Mouse (Mus musculus) hindbrain, embryonic 14.5 days (tissue): Measurements from ENCODE around the gene Slc46a1. TPM values are rescaled to one million over a fixed set of nuclear protein-coding genes. Genes with fewer than 3 reads are reported as not detected.

ENCODE experiments used
- ATAC-seq: fragments of 200-750 bp; cut with Nextera tagmentation; 2 replicates; pipeline ENCODE4 v1.8.0; 2017; ENCODE audit warnings: moderate number of reproducible peaks, mild to moderate bottlenecking, moderate TSS enrichment, moderate library complexity; ENCODE audit not compliant: low FRiP score
- DNase-seq: peaks from one replicate; pipeline ENCODE4 v3.0.0-alpha.2; 2015; ENCODE audit warnings: low spot score
- H3K27ac ChIP-seq: fragments of 300-500 bp; sonication (generic); 2 replicates; pipeline ENCODE4 v1.5.1; 2014; ENCODE audit warnings: mild to moderate bottlenecking, moderate library complexity
- H3K27me3 ChIP-seq: fragments of 300-500 bp; sonication (generic); 2 replicates; pipeline ENCODE4 v1.6.1; 2014; ENCODE audit warnings: mild to moderate bottlenecking, low read length, mixed read lengths; ENCODE audit not compliant: control insufficient read depth, insufficient read depth
- H3K36me3 ChIP-seq: fragments of 300-500 bp; sonication (generic); replicated peaks from 2 replicates; pipeline ENCODE4 v1.6.1; 2014; ENCODE audit not compliant: control insufficient read depth, insufficient read depth
- H3K4me1 ChIP-seq: fragments of 300-500 bp; sonication (generic); replicated peaks from 2 replicates; pipeline ENCODE4 v1.6.1; 2014; ENCODE audit warnings: antibody characterized with exemption, low read length, mixed read lengths; ENCODE audit not compliant: control insufficient read depth, insufficient read depth
- H3K4me2 ChIP-seq: fragments of 300-500 bp; sonication (generic); replicated peaks from 2 replicates; pipeline ENCODE4 v1.6.1; 2014; ENCODE audit warnings: mild to moderate bottlenecking, moderate library complexity
- H3K4me3 ChIP-seq: fragments of 300-500 bp; sonication (generic); replicated peaks from 2 replicates; pipeline ENCODE4 v1.5.1; 2014; ENCODE audit warnings: mild to moderate bottlenecking, low read length
- H3K9ac ChIP-seq: fragments of 300-500 bp; sonication (generic); 2 replicates; pipeline ENCODE4 v1.6.1; 2014
- H3K9me3 ChIP-seq: fragments of 300-500 bp; sonication (generic); 2 replicates; pipeline ENCODE4 v1.6.1; 2016; ENCODE audit warnings: low read length; ENCODE audit not compliant: control insufficient read depth
- WGBS: fragments of 180-500 bp; shearing (Covaris S2); extraction: QIAGEN DNeasy Blood & Tissue Kit; methylation state at CpG from one replicate; pipeline ENCODE4 v1.1.7; 2014; 5-methylcytosine and 5-hydroxymethylcytosine counted together
- polyA plus RNA-seq: library from polyadenylated mRNA; unstranded; fragments of >200 nt; fragmentation: Nextera tagmentation; extraction: Ambion mirVana; gene quantifications from 2 replicates; pipeline ENCODE4 v1.2.1, GENCODE M21; 2014

Gene Slc46a1
- polyA plus RNA-seq, 1 experiment from 2014 or later = 25.2 TPM

DNA sequence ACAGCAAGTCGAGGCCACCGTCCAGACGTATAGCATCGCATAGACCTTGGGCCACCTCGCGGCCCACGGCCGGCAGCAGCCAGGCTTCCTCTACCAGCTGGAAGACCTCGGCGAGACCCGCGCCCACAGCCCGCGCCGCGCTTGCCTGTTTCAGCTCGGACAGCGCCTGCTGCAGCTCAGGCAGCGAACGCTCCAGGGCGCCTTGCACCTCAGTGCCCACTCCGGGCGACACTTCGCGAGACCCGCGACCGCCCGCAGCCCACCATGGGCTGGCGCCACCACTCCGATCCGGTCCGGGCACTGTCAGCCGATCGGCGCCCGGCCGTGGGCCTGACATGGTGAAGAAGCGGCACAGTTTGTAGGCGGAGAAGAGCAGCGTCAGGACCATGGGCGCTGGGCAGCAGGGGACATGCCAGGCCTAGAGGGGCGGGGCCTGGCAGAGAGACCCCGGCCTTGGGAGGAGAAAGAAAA is 31.6 kb downstream of the Slc46a1 start:
- Histone ChIP-seq H3K9me3 (no peaks in the 10 kb centered on the region), H3K27me3 (peaks cover 7% of the 10 kb centered on the region; the same call in 1 of the 2 replicates), H3K27ac (peak overlapping the region; percentile 94), H3K4me2 (peak overlapping the region; percentile 79), H3K9ac (peak overlapping the region; percentile 85), H3K4me1 (peaks cover 31% of the 10 kb centered on the region), H3K36me3 (no peaks in the 10 kb centered on the region), H3K4me3 (peak overlapping the region; percentile 79)
- WGBS = under 1% methylated on average over 44 of the region's 44 CpGs
- ATAC-seq (peak; percentile 83), DNase-seq (peak; percentile 62)

DNA sequence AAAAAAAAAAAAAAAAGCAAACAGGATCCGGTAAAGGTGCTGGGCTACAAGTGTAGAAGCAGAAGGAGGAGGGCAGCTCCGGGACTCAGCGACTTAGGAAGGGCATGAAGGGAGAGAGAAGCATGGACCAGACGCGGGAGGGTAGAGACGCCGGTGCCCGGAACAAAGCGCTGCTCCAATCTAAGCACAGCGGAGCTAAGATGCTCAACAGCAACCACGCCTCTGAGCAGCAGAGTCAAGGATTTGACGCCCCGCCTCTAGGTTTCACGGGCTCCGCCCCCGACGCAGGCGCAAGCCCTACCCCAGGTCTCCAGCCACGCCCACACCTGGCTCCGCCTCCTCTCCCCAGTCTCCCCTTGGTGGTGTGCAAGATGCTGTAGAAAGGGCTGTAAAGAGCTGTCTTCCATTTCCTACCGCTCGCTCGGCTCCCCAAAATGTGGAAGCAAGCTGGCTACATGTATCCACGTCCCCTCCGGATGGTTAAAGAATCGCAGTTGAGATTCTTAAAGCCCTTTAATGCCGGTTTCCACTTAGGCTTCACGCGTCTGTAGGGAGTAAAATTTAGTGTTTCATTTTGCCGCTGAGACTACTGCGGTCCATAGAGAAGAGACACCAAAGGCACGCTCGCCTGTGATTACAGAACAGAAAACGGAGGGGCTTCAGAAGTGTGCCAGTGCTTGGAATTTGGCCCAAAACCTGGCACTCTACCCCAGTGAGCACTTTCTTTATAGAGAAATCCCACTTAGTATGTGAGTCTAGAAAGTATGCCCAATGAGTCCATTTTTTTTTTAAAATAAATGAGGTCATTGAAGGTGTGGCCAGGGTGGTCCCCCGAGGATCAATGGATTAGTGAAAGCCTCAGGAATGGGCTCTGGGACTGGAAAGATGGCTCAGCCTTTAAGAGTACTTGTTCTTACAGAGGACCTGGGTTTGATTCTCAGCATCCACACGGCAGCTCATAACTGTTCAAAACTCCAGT is 32.3 kb downstream of the Slc46a1 start, which contains the start of gene Sarm1:
Sarm1 (minus strand) TSS at position 211 of the 979 bp plus-strand sequence.
- Histone ChIP-seq H3K4me3 (peak within 1 kb of the TSS; percentile 79), H3K9me3 (no peaks in the 10 kb centered on the region), H3K4me1 (peaks cover 31% of the 10 kb centered on the region), H3K9ac (peak within 1 kb of the TSS; percentile 85), H3K36me3 (no peaks in the 10 kb centered on the region), H3K27me3 (peaks cover 7% of the 10 kb centered on the region; the same call in 1 of the 2 replicates), H3K27ac (peak within 1 kb of the TSS; percentile 94), H3K4me2 (peak within 1 kb of the TSS; percentile 79)
- peak; percentile 97 for ATAC-seq
- DNase-seq = peak; percentile 96
- 3% methylated on average over 36 of the region's 36 CpGs for WGBS

DNA sequence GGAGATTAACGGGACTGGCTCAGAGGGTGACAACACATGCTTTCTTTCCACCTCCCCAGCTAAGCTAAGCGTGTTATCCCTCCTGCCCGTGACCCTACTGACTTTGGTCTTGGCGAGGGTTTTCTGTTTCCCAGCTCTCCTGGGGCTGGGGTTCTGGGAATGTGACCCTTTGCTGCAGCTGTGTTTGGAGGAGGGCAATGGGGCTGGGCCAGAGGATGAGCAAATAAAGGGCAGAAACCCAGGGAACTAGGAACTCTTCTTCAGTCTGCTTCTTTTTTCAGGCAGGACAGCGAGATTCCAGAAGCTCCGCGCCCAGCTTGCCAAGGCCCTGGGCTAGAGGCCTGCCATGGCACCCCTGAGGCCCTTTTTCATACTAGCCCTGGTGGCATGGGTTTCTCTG is 33.5 kb downstream of the Slc46a1 start, which contains the start of gene Vtn:
Vtn (plus strand) TSS at position 88 of the 400 bp plus-strand sequence.
- 56% methylated on average over 7 of the region's 7 CpGs for WGBS
- H3K36me3 ChIP-seq = no peaks in the 10 kb centered on the region
- peaks cover 31% of the 10 kb centered on the region for H3K4me1 ChIP-seq
- DNase-seq = no peak
- peaks cover 7% of the 10 kb centered on the region; the same call in 1 of the 2 replicates for H3K27me3 ChIP-seq
- H3K9me3 ChIP-seq = no peaks in the 10 kb centered on the region
- peak within 1 kb of the TSS; percentile 94 for H3K27ac ChIP-seq
- ATAC-seq = no peak
- peak within 1 kb of the TSS; percentile 59 for H3K9ac ChIP-seq
- H3K4me3 ChIP-seq = peak within 1 kb of the TSS; percentile 79
- H3K4me2 ChIP-seq = peak within 1 kb of the TSS; percentile 79

DNA sequence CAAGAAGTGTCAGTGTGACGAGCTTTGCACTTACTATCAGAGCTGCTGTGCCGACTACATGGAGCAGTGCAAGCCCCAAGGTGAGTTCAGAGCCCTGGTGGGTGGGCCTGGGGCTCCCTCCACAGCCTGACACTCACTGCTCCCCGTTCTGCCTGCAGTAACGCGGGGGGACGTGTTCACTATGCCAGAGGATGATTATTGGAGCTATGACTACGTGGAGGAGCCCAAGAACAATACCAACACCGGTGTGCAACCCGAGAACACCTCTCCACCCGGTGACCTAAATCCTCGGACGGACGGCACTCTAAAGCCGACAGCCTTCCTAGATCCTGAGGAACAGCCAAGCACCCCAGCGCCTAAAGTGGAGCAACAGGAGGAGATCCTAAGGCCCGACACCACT is 34.0 kb downstream of the Slc46a1 start:
- Histone ChIP-seq H3K4me3 (peak overlapping the region; percentile 15), H3K27me3 (peaks cover 7% of the 10 kb centered on the region; the same call in 1 of the 2 replicates), H3K27ac (0 out of 2 replicates have a peak overlapping the region, but pooled peaks have one; percentile 5), H3K9ac (peak overlapping the region; percentile 5; the same call in 1 of the 2 replicates), H3K4me2 (peak overlapping the region; percentile 27; the same call in 1 of the 2 replicates), H3K9me3 (no peaks in the 10 kb centered on the region), H3K36me3 (no peaks in the 10 kb centered on the region), H3K4me1 (peaks cover 26% of the 10 kb centered on the region)
- WGBS = 55% methylated on average over 16 of the region's 16 CpGs
- ATAC-seq (no peak), DNase-seq (no peak)

DNA sequence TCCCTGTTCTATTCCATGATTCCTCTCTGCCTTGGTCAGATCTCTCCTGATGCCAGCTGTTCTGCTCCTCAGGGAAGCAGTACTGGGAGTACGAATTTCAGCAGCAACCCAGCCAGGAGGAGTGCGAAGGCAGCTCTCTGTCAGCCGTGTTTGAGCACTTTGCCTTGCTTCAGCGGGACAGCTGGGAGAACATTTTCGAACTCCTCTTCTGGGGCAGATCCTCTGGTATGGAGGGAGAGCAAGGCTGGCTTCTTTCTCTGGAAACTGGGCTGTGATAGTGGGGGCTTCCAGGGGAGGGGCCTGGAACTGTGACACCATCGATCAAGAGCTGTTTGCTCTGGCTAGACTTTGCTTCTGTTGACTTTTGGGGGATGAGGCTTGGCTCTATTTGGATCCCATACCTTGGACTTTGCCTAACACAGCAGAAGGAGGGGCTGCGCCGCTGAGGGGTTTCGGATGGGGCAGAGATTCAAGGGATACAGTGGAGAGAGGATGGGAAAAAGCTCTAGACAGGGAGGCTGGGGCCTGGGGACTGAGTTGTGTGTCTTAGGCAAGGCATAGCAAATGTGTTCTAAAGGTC is 35.2 kb downstream of the Slc46a1 start:
- peaks cover 16% of the 10 kb centered on the region for H3K4me1 ChIP-seq
- no peak overlapping the region; the same call in 1 of the 2 replicates for H3K4me2 ChIP-seq
- H3K27ac ChIP-seq = no peak overlapping the region
- 85% methylated on average over 9 of the region's 9 CpGs for WGBS
- H3K4me3 ChIP-seq = peak overlapping the region; percentile 15; the same call in 1 of the 2 replicates
- peaks cover 7% of the 10 kb centered on the region; the same call in 1 of the 2 replicates for H3K27me3 ChIP-seq
- DNase-seq (no peak), ATAC-seq (no peak)
- no peak overlapping the region for H3K9ac ChIP-seq
- H3K36me3 ChIP-seq = 0 out of 2 replicates have a peak, but pooled peaks cover 2% of the 10 kb centered on the region
- H3K9me3 ChIP-seq = no peaks in the 10 kb centered on the region

DNA sequence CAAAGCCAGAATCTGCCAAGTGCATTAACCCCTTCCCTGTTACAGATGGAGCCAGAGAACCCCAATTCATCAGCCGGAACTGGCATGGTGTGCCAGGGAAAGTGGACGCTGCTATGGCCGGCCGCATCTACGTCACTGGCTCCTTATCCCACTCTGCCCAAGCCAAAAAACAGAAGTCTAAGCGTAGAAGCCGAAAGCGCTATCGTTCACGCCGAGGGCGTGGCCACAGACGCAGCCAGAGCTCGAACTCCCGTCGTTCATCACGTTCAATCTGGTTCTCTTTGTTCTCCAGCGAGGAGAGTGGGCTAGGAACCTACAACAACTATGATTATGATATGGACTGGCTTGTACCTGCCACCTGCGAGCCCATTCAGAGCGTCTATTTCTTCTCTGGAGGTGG is 36.0 kb downstream of the Slc46a1 start:
- no peak overlapping the region for H3K27ac ChIP-seq
- peaks cover 7% of the 10 kb centered on the region; the same call in 1 of the 2 replicates for H3K27me3 ChIP-seq
- no peak overlapping the region for H3K4me2 ChIP-seq
- DNase-seq (no peak), ATAC-seq (no peak)
- no peak overlapping the region for H3K9ac ChIP-seq
- no peaks in the 10 kb centered on the region for H3K9me3 ChIP-seq
- H3K36me3 ChIP-seq = peaks cover 9% of the 10 kb centered on the region
- peaks cover 8% of the 10 kb centered on the region for H3K4me1 ChIP-seq
- 83% methylated on average over 20 of the region's 20 CpGs for WGBS
- no peak overlapping the region for H3K4me3 ChIP-seq

DNA sequence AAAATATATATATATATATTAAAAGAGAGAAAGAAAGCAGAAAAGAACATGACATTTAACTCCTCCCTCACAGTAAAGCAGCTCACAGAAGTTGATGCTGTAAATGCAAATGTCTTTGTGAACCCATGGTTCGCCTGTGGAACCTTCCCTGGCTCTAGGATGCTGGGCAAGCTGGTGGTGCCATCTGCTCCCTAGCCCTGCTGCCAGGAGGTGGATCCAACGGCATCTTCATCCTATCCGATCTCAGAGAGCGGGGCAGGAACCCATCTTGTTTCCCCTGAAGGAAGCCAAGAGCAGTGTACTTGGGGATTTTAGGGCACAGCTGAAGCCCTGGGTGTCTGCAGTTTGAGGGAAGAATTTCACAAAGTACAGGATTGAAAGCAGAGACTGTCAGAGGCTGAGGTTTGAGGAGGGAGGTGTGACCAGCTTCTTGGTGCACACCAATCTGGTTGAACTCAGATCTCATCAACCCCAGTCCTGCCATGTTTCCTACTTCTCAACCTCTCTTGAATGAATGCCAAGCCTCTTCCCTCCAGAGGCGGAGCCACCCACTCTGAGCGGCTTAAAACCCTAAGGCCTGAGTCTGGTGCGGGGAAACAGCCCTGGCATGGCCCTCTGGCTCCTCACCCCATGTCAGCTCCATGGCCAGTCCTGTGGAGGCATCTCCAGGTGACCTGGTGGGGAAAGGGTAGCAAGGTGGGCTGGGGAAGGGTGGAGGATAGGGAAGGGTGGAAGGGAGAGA is 37.6 kb downstream of the Slc46a1 start, which contains the start of gene Sebox:
Sebox (plus strand) TSS at position 539 of the 742 bp plus-strand sequence.
- Histone ChIP-seq H3K9me3 (no peaks in the 10 kb centered on the region), H3K36me3 (peaks cover 25% of the 10 kb centered on the region), H3K4me2 (no peak within 1 kb of the TSS), H3K27me3 (peaks cover 7% of the 10 kb centered on the region; the same call in 1 of the 2 replicates), H3K27ac (no peak within 1 kb of the TSS), H3K4me3 (no peak within 1 kb of the TSS), H3K4me1 (peaks cover 5% of the 10 kb centered on the region; the same call in 1 of the 2 replicates), H3K9ac (no peak within 1 kb of the TSS)
- ATAC-seq = no peak
- no peak for DNase-seq
- WGBS = 63% methylated on average over 7 of the region's 7 CpGs

DNA sequence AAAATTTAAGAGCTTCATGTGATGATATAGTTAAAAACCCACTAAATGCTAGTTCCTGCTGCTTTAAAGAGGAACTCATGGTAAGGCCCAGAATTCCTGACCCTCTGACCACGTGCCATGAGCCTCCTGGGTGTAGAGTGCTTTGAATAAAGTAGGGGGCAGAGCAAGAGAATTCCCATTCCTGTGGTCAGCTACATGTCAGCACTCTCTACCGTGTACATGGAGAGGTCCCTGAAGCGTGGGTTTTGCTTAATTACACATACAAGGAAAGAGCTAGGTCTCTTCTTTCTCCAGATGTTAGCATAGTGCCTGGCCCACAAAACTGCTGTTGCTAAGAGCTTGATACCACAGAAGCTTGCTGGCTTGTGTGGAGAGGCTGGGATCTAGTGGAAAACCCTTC is 39.9 kb downstream of the Slc46a1 start:
- H3K9me3 ChIP-seq = no peaks in the 10 kb centered on the region
- no peak overlapping the region for H3K4me2 ChIP-seq
- H3K27me3 ChIP-seq = no peaks in the 10 kb centered on the region; the same call in 1 of the 2 replicates
- ATAC-seq = no peak
- 76% methylated on average over 3 of the region's 3 CpGs for WGBS
- H3K27ac ChIP-seq = no peak overlapping the region
- peaks cover 45% of the 10 kb centered on the region for H3K36me3 ChIP-seq
- H3K9ac ChIP-seq = no peak overlapping the region
- no peaks in the 10 kb centered on the region for H3K4me1 ChIP-seq
- H3K4me3 ChIP-seq = no peak overlapping the region
- no peak for DNase-seq
